In the genomic region with DNA sequence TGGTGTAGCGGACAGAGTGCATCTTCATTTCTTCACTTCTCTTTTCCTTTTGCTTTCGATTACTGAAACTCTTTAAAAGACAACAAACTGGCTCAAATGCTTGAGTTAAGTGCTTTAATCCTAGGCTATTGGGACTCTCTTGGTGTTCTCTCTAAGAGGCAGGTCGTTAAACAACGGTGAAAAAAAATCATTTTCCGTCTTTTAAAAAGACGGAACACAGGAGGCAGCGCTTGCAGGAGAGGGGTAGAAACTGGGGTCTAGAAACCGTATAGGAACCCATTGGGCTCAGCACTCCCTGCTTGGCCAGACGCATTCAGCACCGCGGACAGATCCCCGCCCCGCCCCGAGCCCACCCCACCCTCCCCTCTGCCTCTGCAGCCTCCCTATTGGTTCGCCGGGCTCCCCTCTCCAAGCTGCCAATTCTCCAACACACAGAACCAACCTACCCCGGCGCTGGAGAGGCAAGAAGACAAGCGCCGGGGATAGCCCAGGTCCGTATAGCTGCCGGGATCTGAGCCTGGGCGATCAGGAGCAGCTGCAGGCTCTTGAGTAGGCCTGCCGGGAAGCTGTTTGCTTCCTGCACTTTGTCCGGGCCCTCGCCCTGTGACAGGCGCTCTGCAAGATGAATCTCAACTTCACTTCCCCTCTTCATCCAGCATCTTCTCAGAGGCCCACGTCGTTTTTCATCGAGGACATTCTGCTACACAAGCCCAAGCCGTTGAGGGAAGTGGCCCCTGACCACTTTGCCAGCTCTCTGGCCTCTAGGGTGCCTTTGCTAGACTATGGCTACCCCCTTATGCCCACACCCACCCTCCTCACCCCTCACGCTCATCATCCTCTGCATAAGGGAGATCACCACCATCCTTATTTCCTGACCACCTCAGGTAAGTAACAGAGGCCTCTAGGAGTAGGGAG, we compare ENCODE assay signal across 9 mouse cellular contexts. TPM values are rescaled to one million over a fixed set of nuclear protein-coding genes. Genes with fewer than 3 reads are reported as not detected.
DNase-seq lines count a peak whose midpoint lies in the region; ATAC-seq and TF ChIP-seq lines count a peak whose summit lies in the region.
"Had no signal": no experiment of that assay in that cellular context is flagged by ENCODE, and none has a peak within 500 bp of the region (broad histone marks: within the 10 kb centered on the region; RNA-seq: fewer than 3 reads in every experiment).

A gene (plus strand): TSS at position 572 of the 915 bp plus-strand sequence.

- 4% methylated on average over 32 of the region's 32 CpGs for WGBS in stomach, postnatal 0 days

- H3K4me2 ChIP-seq in stomach, postnatal 0 days (replicated peaks; ENCODE audit: low read depth), result no peak within 1 kb of the TSS

- H3K27me3 ChIP-seq in stomach, postnatal 0 days (ENCODE audit: control insufficient read depth, insufficient read depth, low read length), result peaks cover 37% of the 10 kb centered on the region

- no peaks in the 10 kb centered on the region for H3K9me3 ChIP-seq in stomach, postnatal 0 days (ENCODE audit: control insufficient read depth, low read length)

- TF ChIP-seq EP300 in stomach, postnatal 0 days (optimal IDR thresholded peaks at IDR 0.05), result no peak

- H3K9ac ChIP-seq in stomach, postnatal 0 days (ENCODE audit: low read length), result no peak within 1 kb of the TSS

- ATAC-seq in stomach, postnatal 0 days (ENCODE audit: low FRiP score, low TSS enrichment), result peak; percentile 60; the same call in 1 of the 2 replicates
- ATAC-seq in cerebellum, adult (ENCODE audit: insufficient number of reproducible peaks, low FRiP score, low TSS enrichment), result no peak

- no peak for TF ChIP-seq CTCF in stomach, postnatal 0 days (IDR thresholded peaks at IDR 0.05; ENCODE audit: low read depth)

- no peak within 1 kb of the TSS for H3K27ac ChIP-seq in stomach, postnatal 0 days (replicated peaks)

- no peaks in the 10 kb centered on the region for H3K36me3 ChIP-seq in stomach, postnatal 0 days (ENCODE audit: control insufficient read depth, insufficient read depth, low read length)

- peak; percentile 11 to 31 for DNase-seq in heart, adult 18-20 months
- DNase-seq in heart, adult 11 months, result no peak
- peak; percentile 72 for DNase-seq in adrenal gland, postnatal 25 days
- DNase-seq in gastrocnemius, postnatal 25 days, result peak; percentile 31
- peak; percentile 7 for DNase-seq in kidney, adult 9 months
- DNase-seq in lung, postnatal 4 days, result peak; percentile 60 to 65
- DNase-seq in stomach, postnatal 0 days (ENCODE audit: low spot score), result peak; percentile 77

- H3K4me3 ChIP-seq in stomach, postnatal 0 days (ENCODE audit: low read depth, low read length), result no peak within 1 kb of the TSS

- no peaks in the 10 kb centered on the region for H3K4me1 ChIP-seq in stomach, postnatal 0 days (replicated peaks; ENCODE audit: control insufficient read depth, insufficient read depth)

RNA-seq across cellular contexts. Expression of the gene that starts here (rescaled TPM):
- total RNA-seq in heart, adult 18-20 months (2021), result not detected
- total RNA-seq in adrenal gland, postnatal 25 days (2021), result not detected in 2 replicates
- total RNA-seq in gastrocnemius, postnatal 25 days (2021), result not detected
- polyA plus RNA-seq in stomach, postnatal 0 days (2015; fragmentation: Nextera tagmentation; extraction: Ambion mirVana), result 0.04 TPM in 1 of 2 replicates, not detected in the other
- polyA plus RNA-seq: large intestine, adult 2 months had no signal

Comparison
In these comparisons a context has a peak if more than half of its experiments do, and no peak if none do; other contexts are left out.
1. Peak in DNase-seq in heart, adult 18-20 months; RNA of the gene not detected or under 1 TPM.
2. Peak in DNase-seq in adrenal gland, postnatal 25 days; RNA of the gene not detected or under 1 TPM.
3. Peak in DNase-seq in gastrocnemius, postnatal 25 days; RNA of the gene not detected or under 1 TPM.
4. Peak in DNase-seq and ATAC-seq in stomach, postnatal 0 days; RNA of the gene not detected or under 1 TPM.